Mouse (Mus musculus): ENCODE data around the gene Prickle2. TPM values are rescaled to one million over a fixed set of nuclear protein-coding genes. Genes with fewer than 3 reads are reported as not detected.

Gene Prickle2
- polyA plus RNA-seq, 1 experiment from 2014 or later = 11.7 TPM

DNA sequence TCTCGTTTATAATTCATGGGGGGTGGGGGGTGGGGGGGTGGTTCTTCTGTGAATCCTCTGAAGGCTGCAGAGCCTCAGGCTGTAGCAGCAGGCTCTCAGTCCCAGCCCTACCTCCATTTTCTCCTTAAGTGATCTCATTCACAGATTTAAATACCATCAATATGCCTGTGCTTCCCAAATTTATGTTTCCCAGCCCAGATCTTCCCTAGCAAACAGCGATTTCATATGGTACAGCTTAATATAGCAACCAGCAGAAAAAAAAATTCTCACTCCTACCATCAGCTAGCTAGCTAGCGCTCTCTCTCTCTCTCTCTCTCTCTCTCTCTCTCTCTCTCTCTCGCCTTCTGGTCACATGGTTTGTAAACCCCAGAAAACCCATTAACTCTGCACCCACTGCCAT lies 42.5 kb downstream of the Prickle2 start:
- Histone ChIP-seq H3K27me3 (replicated peaks) (no peaks in the 10 kb centered on the region), H3K4me2 (replicated peaks) (no peak overlapping the region), H3K36me3 (no peaks in the 10 kb centered on the region), H3K9me3 (no peaks in the 10 kb centered on the region), H3K4me1 (peaks cover 14% of the 10 kb centered on the region; the same call in 1 of the 2 replicates), H3K27ac (no peak overlapping the region), H3K4me3 (no peak overlapping the region), H3K9ac (no peak overlapping the region)
- no peak for ATAC-seq (ENCODE audit: low FRiP score, low read depth)
- 62% methylated on average over 4 of the region's 4 CpGs for WGBS

DNA sequence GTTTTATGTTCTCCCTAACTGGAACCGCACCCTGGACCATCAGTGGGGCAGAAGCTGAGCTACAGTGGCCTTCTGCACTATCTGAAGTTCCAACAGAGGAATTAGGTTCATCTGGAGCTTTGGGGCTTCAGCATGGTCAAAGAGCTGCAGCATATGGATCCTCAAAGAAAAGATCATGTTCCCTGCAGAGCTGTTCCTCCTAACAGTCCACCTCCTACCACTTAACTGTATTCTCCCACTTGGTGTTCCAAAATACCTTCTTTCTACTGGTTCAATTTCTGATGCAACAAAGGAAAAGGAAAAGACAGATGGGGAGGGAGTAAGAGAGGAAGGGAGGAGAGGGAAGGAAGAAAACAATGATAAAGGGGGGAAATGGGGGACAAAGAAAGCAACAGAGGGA lies 56.9 kb downstream of the Prickle2 start:
- no peak overlapping the region for H3K27ac ChIP-seq
- no peak overlapping the region for H3K4me3 ChIP-seq
- H3K4me1 ChIP-seq = no peaks in the 10 kb centered on the region; the same call in 1 of the 2 replicates
- no peak overlapping the region for H3K4me2 ChIP-seq (replicated peaks)
- no peaks in the 10 kb centered on the region for H3K27me3 ChIP-seq (replicated peaks)
- 81% methylated on average over 1 of the region's 1 CpGs for WGBS
- no peaks in the 10 kb centered on the region for H3K36me3 ChIP-seq
- H3K9me3 ChIP-seq = no peaks in the 10 kb centered on the region
- ATAC-seq (ENCODE audit: low FRiP score, low read depth) = no peak
- H3K9ac ChIP-seq = no peak overlapping the region

DNA sequence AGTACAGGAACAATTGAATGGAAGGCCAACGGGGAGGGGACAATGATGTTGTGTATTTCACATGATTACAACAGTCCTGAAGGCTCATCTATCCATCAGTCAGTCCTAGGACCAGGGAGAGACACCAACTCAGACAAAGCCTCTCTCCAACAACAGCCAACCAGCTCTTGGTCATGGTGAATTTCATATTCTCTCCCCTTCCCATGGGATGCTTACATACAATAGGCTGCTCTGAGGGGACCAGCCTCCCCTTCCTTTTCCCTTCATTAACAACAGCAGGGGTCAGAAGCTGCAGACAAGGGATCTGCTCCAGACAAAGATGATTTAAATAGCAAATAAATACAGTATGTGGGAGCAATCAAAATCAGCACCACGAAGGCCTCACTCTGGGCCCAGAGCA lies 57.4 kb downstream of the Prickle2 start:
- H3K36me3 ChIP-seq = no peaks in the 10 kb centered on the region
- no peak overlapping the region for H3K27ac ChIP-seq
- H3K9me3 ChIP-seq = no peaks in the 10 kb centered on the region
- no peaks in the 10 kb centered on the region; the same call in 1 of the 2 replicates for H3K4me1 ChIP-seq
- ATAC-seq (ENCODE audit: low FRiP score, low read depth) = no peak
- WGBS = 16% methylated on average over 2 of the region's 2 CpGs
- H3K27me3 ChIP-seq (replicated peaks) = no peaks in the 10 kb centered on the region
- H3K4me3 ChIP-seq = no peak overlapping the region
- H3K4me2 ChIP-seq (replicated peaks) = no peak overlapping the region
- no peak overlapping the region for H3K9ac ChIP-seq

DNA sequence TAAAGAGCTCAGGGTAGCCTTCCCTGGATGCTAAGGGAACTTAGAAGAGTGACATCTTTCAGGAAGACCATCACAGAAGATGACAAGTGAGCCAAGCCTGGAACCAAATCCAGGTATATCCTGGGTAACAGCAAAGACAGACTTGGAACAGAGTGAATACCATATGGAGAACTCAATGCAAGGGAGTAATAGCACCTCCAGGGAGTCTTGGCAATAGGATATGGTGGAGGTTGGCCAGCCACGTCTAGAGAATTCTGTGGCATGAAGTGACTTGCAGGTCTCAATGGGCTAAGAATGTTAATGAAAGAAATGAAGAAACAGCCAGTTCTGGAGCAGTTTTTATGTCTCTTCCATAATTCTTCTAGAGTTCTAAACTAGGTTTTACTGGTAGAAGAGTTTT lies 63.0 kb downstream of the Prickle2 start:
- WGBS = 87% methylated on average over 1 of the region's 1 CpGs

DNA sequence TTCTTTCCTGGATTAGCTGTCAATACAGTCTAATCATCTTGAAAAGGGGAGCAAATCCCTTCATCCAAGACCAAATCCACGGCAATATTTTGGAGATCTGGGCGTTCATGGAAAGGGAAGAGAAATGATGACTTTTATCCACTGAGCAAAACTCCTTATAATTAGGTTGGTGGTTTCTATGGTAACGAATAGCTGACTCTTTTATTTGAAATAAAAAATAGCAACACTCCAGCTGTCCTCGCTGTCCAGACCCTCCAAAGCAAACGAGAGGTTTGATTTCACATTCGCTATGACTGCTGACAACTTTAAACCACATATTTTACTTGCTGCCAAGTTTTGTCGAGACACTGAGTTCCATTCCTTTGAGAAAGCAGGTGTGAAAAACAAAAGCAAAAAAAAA lies 64.0 kb downstream of the Prickle2 start:
- H3K27ac ChIP-seq = no peak overlapping the region
- no peak overlapping the region for H3K4me2 ChIP-seq (replicated peaks)
- H3K27me3 ChIP-seq (replicated peaks) = no peaks in the 10 kb centered on the region
- no peaks in the 10 kb centered on the region for H3K9me3 ChIP-seq
- WGBS = 81% methylated on average over 7 of the region's 7 CpGs
- H3K9ac ChIP-seq = no peak overlapping the region
- ATAC-seq (ENCODE audit: low FRiP score, low read depth) = no peak
- H3K36me3 ChIP-seq = no peaks in the 10 kb centered on the region
- no peak overlapping the region for H3K4me3 ChIP-seq
- no peaks in the 10 kb centered on the region for H3K4me1 ChIP-seq

More for the DNA sequence above, 63.0 kb downstream of the Prickle2 start:
- Histone ChIP-seq H3K27me3 (replicated peaks) (no peaks in the 10 kb centered on the region), H3K27ac (no peak overlapping the region), H3K4me2 (replicated peaks) (no peak overlapping the region), H3K36me3 (no peaks in the 10 kb centered on the region), H3K4me3 (no peak overlapping the region), H3K4me1 (no peaks in the 10 kb centered on the region), H3K9ac (no peak overlapping the region), H3K9me3 (no peaks in the 10 kb centered on the region)
- ATAC-seq (ENCODE audit: low FRiP score, low read depth) = no peak

DNA sequence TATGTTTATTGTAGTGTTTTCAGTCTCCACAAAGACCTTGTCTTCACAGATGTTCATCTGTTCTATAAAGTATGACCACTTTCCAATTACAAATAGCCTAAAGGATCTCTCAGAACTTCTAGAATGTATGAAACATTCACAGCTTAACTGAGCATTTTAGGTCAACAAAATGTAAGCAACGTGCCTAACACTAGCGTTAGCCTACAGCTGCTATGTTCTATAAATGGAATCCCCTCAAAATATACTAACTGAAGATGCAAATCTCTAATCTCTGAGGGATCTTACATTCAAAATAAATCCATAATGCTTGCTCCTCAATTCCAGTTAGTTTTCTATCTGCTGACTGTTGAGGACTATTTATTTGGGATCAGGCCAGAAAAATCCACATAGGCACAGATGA lies 65.1 kb downstream of the Prickle2 start:
- no peak for ATAC-seq (ENCODE audit: low FRiP score, low read depth)
- Histone ChIP-seq H3K9ac (no peak overlapping the region), H3K4me1 (no peaks in the 10 kb centered on the region), H3K4me3 (no peak overlapping the region), H3K27ac (no peak overlapping the region), H3K9me3 (no peaks in the 10 kb centered on the region), H3K4me2 (replicated peaks) (no peak overlapping the region), H3K36me3 (no peaks in the 10 kb centered on the region), H3K27me3 (replicated peaks) (no peaks in the 10 kb centered on the region)
- WGBS = 91% methylated on average over 2 of the region's 2 CpGs

DNA sequence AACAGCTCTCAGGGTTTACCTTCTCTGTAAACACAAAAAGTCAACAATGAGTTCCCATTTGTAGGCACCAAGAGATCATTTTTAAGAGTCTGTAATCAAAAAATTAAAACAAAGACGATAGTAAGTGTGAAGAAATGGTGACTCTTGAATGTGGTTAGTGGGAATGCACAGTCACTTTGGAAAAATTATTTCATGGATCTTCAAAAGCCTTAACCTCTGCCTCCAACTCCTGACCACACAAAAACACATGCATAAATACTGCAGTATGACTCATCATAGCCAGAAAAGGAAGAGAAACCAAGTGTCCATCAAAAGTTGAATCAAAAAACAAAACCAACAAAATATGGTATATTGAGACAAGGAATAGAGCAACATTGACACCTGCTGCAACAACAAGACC lies 69.5 kb downstream of the Prickle2 start:
- no peaks in the 10 kb centered on the region for H3K36me3 ChIP-seq
- no peak for ATAC-seq (ENCODE audit: low FRiP score, low read depth)
- WGBS = 79% methylated on average over 1 of the region's 1 CpGs
- H3K9me3 ChIP-seq = no peaks in the 10 kb centered on the region
- H3K4me3 ChIP-seq = no peak overlapping the region
- H3K4me2 ChIP-seq (replicated peaks) = no peak overlapping the region
- H3K27me3 ChIP-seq (replicated peaks) = no peaks in the 10 kb centered on the region
- no peak overlapping the region for H3K27ac ChIP-seq
- H3K9ac ChIP-seq = no peak overlapping the region
- no peaks in the 10 kb centered on the region for H3K4me1 ChIP-seq

DNA sequence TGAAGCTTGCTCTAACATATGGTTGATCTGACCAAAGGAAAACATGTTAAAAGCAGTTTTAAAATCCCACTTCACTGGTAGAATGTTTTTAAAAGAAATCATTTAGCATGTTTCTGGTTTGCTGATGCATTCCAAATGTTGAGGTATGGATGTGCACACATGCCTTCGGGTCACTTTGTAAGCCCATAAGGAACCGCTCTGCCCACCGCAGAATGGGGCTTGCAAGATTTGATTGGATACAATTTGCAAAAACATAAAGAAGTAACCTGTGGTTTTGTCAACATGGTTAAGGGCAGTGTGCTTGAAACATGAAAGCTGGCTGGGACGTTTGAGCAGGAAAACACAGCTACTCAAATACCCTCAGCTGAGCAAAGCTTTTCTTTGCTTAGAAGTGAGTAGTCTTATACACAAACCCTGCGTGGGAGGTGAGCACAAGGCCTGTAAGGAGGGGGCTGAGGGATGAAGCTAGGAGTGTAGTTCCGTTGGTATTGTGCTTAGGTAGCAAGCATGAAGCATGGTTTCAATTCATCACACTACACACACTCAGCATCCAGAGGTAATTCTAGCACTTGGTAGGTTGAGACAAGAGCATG lies 71.0 kb downstream of the Prickle2 start:
- Histone ChIP-seq H3K27ac (no peak overlapping the region), H3K9me3 (no peaks in the 10 kb centered on the region), H3K36me3 (no peaks in the 10 kb centered on the region), H3K4me1 (no peaks in the 10 kb centered on the region), H3K4me3 (no peak overlapping the region), H3K27me3 (replicated peaks) (no peaks in the 10 kb centered on the region), H3K4me2 (replicated peaks) (no peak overlapping the region), H3K9ac (no peak overlapping the region)
- ATAC-seq (ENCODE audit: low FRiP score, low read depth) = no peak
- 83% methylated on average over 6 of the region's 6 CpGs for WGBS

DNA sequence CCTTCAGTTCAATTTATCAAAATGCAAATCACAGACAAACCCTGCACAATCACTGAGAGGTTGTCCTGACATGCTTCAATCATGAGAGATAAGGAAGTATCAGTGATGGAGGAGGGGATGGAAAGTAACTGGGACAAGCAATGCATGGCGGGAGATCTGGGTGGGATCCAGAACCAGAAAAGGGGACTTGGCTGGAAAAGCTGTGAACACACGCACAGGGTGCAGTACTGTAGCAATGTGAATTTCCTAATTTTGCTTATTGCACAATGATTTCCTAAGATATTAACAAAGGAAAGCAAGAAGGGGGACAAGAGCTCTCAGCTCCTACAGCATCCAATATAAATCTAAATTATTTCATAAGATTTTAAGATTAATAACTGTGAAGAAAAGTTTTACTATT lies 75.0 kb downstream of the Prickle2 start:
- no peak for ATAC-seq (ENCODE audit: low FRiP score, low read depth)
- Histone ChIP-seq H3K36me3 (no peaks in the 10 kb centered on the region), H3K9me3 (no peaks in the 10 kb centered on the region), H3K4me3 (no peak overlapping the region), H3K4me2 (replicated peaks) (no peak overlapping the region), H3K9ac (no peak overlapping the region), H3K27ac (no peak overlapping the region), H3K4me1 (no peaks in the 10 kb centered on the region), H3K27me3 (replicated peaks) (no peaks in the 10 kb centered on the region)
- 93% methylated on average over 2 of the region's 2 CpGs for WGBS

DNA sequence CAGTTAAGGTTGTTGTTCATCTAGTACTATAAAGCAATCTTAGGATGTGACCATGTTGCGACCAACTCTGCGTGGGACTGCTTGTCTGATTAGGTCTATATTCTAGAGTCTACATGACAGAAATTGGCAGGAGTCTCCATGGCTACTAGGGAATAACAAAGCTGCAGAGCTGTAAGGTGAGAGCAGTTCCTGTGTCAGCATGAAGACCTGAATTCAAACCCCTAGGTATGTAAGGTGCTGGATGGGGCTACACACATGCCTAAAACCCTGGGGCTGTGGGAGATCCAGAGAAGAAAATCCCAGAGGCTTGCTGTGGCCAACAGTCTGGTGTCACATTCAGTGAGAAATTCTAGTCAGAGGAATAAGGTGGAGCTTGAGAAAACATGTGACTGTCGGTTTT lies 78.2 kb downstream of the Prickle2 start:
- Histone ChIP-seq H3K4me2 (replicated peaks) (no peak overlapping the region), H3K4me1 (0 out of 2 replicates have a peak, but pooled peaks cover 5% of the 10 kb centered on the region), H3K36me3 (no peaks in the 10 kb centered on the region), H3K9me3 (no peaks in the 10 kb centered on the region), H3K4me3 (no peak overlapping the region), H3K9ac (no peak overlapping the region), H3K27me3 (replicated peaks) (no peaks in the 10 kb centered on the region), H3K27ac (no peak overlapping the region)
- WGBS = 90% methylated on average over 3 of the region's 3 CpGs
- no peak for ATAC-seq (ENCODE audit: low FRiP score, low read depth)

DNA sequence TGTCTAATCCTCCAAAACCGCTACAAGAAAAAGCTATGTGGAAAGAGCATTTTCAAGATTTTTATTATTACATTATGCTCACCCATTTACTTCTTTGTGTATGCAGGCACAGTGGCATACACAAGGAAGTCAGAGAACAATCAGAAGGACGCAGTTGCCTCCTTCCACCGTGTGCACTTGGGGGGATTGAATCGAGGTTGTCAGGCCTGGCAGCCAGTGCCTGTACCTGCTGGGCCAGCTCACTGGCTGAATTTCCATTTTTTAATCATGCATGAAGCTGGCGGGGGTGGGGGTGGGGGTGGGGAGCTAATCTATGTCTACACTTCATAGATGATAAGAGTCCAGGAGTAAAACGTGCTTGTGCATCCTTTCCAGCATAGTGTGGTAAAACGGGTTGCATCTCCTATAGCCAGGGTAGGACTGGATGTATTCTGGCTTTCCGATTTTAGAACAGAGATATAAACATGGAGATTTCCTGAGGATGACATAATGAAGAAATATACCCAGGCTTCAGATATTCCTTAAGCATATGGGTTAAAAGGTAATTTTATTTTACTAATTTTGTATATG lies 78.8 kb downstream of the Prickle2 start:
- WGBS = 76% methylated on average over 8 of the region's 8 CpGs
- no peaks in the 10 kb centered on the region for H3K36me3 ChIP-seq
- 0 out of 2 replicates have a peak, but pooled peaks cover 5% of the 10 kb centered on the region for H3K4me1 ChIP-seq
- H3K27ac ChIP-seq = no peak overlapping the region
- H3K4me2 ChIP-seq (replicated peaks) = no peak overlapping the region
- H3K27me3 ChIP-seq (replicated peaks) = no peaks in the 10 kb centered on the region
- H3K9ac ChIP-seq = no peak overlapping the region
- H3K4me3 ChIP-seq = no peak overlapping the region
- H3K9me3 ChIP-seq = no peaks in the 10 kb centered on the region
- ATAC-seq (ENCODE audit: low FRiP score, low read depth) = no peak

DNA sequence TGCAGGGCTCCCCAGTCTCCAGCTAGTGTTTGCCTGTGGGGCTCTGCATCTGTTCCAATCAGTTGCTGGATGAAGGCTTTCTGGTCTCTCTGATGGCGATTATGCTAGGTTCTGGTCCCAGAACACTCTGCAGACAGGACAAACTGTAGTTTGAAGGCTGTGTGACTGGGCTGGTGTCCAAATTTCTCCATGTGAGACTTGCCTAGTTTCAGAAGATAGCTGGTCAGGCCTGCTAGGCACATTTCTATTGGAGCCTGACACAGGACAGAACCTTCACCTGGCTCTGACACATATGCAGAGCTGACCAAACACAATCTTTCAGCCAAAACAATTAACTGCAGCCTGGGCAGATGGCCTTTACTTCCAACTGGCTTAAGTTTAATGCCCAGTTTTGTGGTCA lies 80.0 kb downstream of the Prickle2 start:
- H3K4me2 ChIP-seq (replicated peaks) = no peak overlapping the region
- no peaks in the 10 kb centered on the region for H3K9me3 ChIP-seq
- H3K9ac ChIP-seq = no peak overlapping the region
- ATAC-seq (ENCODE audit: low FRiP score, low read depth) = no peak
- H3K27me3 ChIP-seq (replicated peaks) = no peaks in the 10 kb centered on the region
- H3K36me3 ChIP-seq = no peaks in the 10 kb centered on the region
- H3K4me1 ChIP-seq = 0 out of 2 replicates have a peak, but pooled peaks cover 5% of the 10 kb centered on the region
- no peak overlapping the region for H3K27ac ChIP-seq
- 74% methylated on average over 1 of the region's 1 CpGs for WGBS
- H3K4me3 ChIP-seq = no peak overlapping the region

DNA sequence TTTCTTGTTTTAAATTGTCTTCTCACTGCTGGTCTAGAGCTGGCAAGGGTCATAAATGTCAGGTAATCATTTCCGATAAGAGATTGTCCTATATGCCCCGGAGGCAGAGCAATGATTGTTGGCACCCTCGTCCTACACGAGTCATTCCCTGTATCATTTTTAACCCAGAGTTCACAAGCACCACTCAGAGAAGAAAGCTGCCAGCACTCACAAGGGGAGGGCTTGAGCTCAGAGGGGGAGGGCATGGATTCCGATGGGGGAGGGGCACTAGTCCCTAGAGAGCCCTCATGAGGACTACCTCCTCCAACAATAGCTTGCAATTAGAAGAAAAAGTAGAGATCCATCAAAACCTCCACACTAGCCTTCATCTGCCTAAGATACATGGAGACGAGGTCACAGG lies 81.6 kb downstream of the Prickle2 start:
- no peak for ATAC-seq (ENCODE audit: low FRiP score, low read depth)
- Histone ChIP-seq H3K4me3 (no peak overlapping the region), H3K36me3 (no peaks in the 10 kb centered on the region), H3K9ac (no peak overlapping the region), H3K9me3 (peaks cover 1% of the 10 kb centered on the region; the same call in 1 of the 2 replicates), H3K4me2 (replicated peaks) (no peak overlapping the region), H3K27ac (no peak overlapping the region), H3K27me3 (replicated peaks) (no peaks in the 10 kb centered on the region), H3K4me1 (0 out of 2 replicates have a peak, but pooled peaks cover 5% of the 10 kb centered on the region)
- 61% methylated on average over 6 of the region's 6 CpGs for WGBS
